Mouse (Mus musculus) midbrain, postnatal 0 days (tissue): Measurements from ENCODE around the gene Ttc21a. TPM values are rescaled to one million over a fixed set of nuclear protein-coding genes. Genes with fewer than 3 reads are reported as not detected.

Source experiments
- ATAC-seq: fragments of 200-750 bp; cut with Nextera tagmentation; 2 replicates; pipeline ENCODE4 v1.8.0; 2017; ENCODE audit warnings: moderate number of reproducible peaks, mild to moderate bottlenecking, moderate TSS enrichment, moderate library complexity; ENCODE audit not compliant: low FRiP score
- DNase-seq: peaks from one replicate; pipeline ENCODE4 v3.0.0-alpha.2; 2015; ENCODE audit warnings: low spot score
- H3K27ac ChIP-seq: fragments of 300-500 bp; sonication (generic); 2 replicates; pipeline ENCODE4 v1.5.1; 2014; ENCODE audit warnings: low read depth, mild to moderate bottlenecking, low read length, mixed read lengths
- H3K27me3 ChIP-seq: fragments of 300-500 bp; sonication (generic); 2 replicates; pipeline ENCODE4 v1.6.1; 2014; ENCODE audit warnings: low read length, control low read depth, mixed read lengths; ENCODE audit not compliant: insufficient read depth
- H3K36me3 ChIP-seq: fragments of 300-500 bp; sonication (generic); 2 replicates; pipeline ENCODE4 v1.6.1; 2014; ENCODE audit warnings: low read length, control low read depth, mixed read lengths; ENCODE audit not compliant: insufficient read depth
- H3K4me1 ChIP-seq: fragments of 300-500 bp; sonication (generic); 2 replicates; pipeline ENCODE4 v1.6.1; 2014; ENCODE audit warnings: mild to moderate bottlenecking, control low read depth, antibody characterized with exemption, low read length, mixed read lengths; ENCODE audit not compliant: insufficient read depth
- H3K4me2 ChIP-seq: fragments of 300-500 bp; sonication (generic); 2 replicates; pipeline ENCODE4 v1.6.1; 2014; ENCODE audit warnings: low read depth, mild to moderate bottlenecking, low read length, mixed read lengths; ENCODE audit not compliant: poor library complexity, severe bottlenecking
- H3K4me3 ChIP-seq: fragments of 300-500 bp; sonication (generic); 2 replicates; pipeline ENCODE4 v1.5.1; 2014; ENCODE audit warnings: low read depth, mild to moderate bottlenecking, low read length, moderate library complexity
- H3K9ac ChIP-seq: fragments of 300-500 bp; sonication (generic); replicated peaks from 2 replicates; pipeline ENCODE4 v1.6.1; 2014; ENCODE audit warnings: mild to moderate bottlenecking, low read length, moderate library complexity, mixed read lengths; ENCODE audit not compliant: poor library complexity, severe bottlenecking
- H3K9me3 ChIP-seq: fragments of 300-500 bp; sonication (generic); 2 replicates; pipeline ENCODE4 v1.6.1; 2016; ENCODE audit warnings: low read length, control low read depth
- CTCF ChIP-seq: IDR thresholded peaks from 2 replicates; pipeline ENCODE4 v1.5.1; 2016; ENCODE audit warnings: antibody characterized with exemption, mild to moderate bottlenecking
- WGBS: fragments of 180-500 bp; shearing (Covaris S2); extraction: QIAGEN DNeasy Blood & Tissue Kit; methylation state at CpG from one replicate; pipeline ENCODE4 v1.1.7; 2014; 5-methylcytosine and 5-hydroxymethylcytosine counted together
- polyA plus RNA-seq: library from polyadenylated mRNA; unstranded; fragments of >200 nt; fragmentation: Nextera tagmentation; extraction: Ambion mirVana; gene quantifications from 2 replicates; pipeline ENCODE4 v1.2.1, GENCODE M21; 2015
- total RNA-seq: library from RNA; depleted of rRNA; stranded (reverse); fragments of >200 nt; gene quantifications from 2 replicates; pipeline ENCODE4 v1.2.3, GENCODE M21; 2014

Ttc21a gene
- total and polyA plus RNA-seq, 2 experiments from 2014 or later = 1.4 to 4.6 TPM

DNA sequence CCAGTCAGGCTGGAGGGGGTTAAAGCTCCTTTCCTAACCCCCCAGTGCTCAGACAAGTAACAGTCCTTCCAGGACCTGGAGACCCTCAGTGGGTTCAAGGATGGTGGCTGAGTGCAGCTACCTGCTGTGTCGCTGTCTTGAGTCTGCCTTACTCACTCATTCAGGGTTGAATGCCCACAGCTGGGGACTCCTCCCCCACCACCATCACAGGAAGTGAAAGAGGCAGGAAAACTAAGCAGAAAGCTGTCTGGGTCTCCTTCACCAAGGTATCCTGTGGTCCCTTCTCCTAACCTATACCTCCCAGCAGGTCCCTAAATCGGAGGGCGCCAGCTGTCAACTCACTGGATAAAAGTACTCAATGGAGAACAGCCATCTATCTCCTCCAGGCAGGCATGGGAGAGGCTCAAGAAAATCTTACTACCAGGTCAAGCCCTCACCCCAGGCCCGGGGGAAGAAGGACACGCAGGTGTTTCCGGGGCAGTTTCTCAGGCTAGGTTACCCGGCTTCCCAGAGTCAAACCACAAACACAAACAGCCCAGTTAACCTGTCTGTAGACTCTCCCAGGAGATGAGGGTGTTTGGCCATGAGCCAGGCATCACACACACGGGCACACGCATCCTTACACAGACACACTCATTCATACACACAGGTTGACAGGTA is 40.9 kb downstream of the Ttc21a start:
- no peak for TF ChIP-seq CTCF
- DNase-seq (no peak), ATAC-seq (no peak)
- H3K36me3 ChIP-seq = peaks cover under 1% of the 10 kb centered on the region; the same call in 1 of the 2 replicates
- H3K27ac ChIP-seq = no peak overlapping the region
- peaks cover 5% of the 10 kb centered on the region for H3K27me3 ChIP-seq
- H3K4me2 ChIP-seq = no peak overlapping the region
- WGBS = 61% methylated on average over 9 of the region's 9 CpGs
- H3K9me3 ChIP-seq = no peaks in the 10 kb centered on the region
- no peak overlapping the region for H3K9ac ChIP-seq
- H3K4me1 ChIP-seq = peaks cover 16% of the 10 kb centered on the region; the same call in 1 of the 2 replicates
- no peak overlapping the region for H3K4me3 ChIP-seq

DNA sequence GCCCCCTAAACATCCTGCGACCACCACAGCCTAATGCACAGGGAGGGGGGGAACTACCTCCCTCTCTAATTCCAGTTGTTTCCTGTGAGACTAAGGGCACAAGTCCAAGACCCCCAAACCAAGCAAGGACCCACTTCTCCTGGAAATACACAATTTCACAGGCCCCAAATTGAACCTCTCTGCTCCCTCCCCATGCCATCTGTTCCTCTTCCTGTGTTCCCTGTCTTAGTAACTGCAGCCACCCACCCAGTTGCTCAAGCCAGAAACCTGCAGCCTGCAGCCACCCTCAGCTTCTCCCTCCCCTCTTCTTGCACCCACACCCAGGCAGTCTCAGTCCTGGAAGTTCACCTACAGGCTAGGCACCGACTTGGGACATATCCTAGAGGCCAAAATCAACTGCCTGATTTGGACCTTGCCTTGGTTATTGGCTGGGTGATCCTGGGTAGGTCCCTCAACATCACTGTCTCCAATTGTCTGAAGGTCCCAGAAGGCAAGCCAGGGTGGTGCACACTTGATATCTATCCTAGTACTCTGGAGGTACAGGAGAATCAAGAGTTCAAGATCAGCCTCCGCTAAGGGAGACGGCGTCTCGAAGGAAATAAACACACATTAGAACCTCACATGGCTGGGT is 41.5 kb downstream of the Ttc21a start:
- H3K27me3 ChIP-seq = peaks cover 7% of the 10 kb centered on the region
- no peak overlapping the region for H3K4me2 ChIP-seq
- WGBS = 88% methylated on average over 6 of the region's 6 CpGs
- peaks cover 16% of the 10 kb centered on the region; the same call in 1 of the 2 replicates for H3K4me1 ChIP-seq
- H3K4me3 ChIP-seq = no peak overlapping the region
- no peak for ATAC-seq
- no peak for DNase-seq
- H3K9ac ChIP-seq = no peak overlapping the region
- no peaks in the 10 kb centered on the region for H3K9me3 ChIP-seq
- no peaks in the 10 kb centered on the region for H3K36me3 ChIP-seq
- no peak for TF ChIP-seq CTCF
- H3K27ac ChIP-seq = no peak overlapping the region

DNA sequence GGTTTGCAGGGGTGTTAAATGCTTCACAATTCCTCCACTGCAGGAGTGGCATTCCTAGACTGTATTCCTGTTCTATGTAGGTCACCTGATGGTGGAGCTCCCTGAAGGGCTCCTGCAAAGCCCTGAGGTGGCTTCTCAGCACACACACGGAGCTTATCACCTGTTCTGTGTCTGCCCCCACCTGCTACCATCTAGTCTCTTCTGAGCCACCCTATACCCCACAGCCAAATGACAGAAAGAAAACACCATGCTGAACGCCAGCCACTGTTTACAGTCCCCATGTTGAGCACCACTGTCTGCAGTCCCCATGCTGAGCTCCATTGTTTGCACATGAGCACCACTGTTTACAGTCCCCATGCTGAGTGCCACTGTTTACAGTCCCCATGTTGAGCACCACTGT is 42.3 kb downstream of the Ttc21a start:
- Histone ChIP-seq H3K9me3 (no peaks in the 10 kb centered on the region), H3K36me3 (no peaks in the 10 kb centered on the region), H3K27me3 (peaks cover 7% of the 10 kb centered on the region), H3K9ac (no peak overlapping the region), H3K4me1 (peaks cover 16% of the 10 kb centered on the region; the same call in 1 of the 2 replicates), H3K27ac (no peak overlapping the region), H3K4me2 (no peak overlapping the region), H3K4me3 (no peak overlapping the region)
- TF ChIP-seq CTCF = no peak
- WGBS = 38% methylated on average over 2 of the region's 2 CpGs
- DNase-seq (no peak), ATAC-seq (no peak)

DNA sequence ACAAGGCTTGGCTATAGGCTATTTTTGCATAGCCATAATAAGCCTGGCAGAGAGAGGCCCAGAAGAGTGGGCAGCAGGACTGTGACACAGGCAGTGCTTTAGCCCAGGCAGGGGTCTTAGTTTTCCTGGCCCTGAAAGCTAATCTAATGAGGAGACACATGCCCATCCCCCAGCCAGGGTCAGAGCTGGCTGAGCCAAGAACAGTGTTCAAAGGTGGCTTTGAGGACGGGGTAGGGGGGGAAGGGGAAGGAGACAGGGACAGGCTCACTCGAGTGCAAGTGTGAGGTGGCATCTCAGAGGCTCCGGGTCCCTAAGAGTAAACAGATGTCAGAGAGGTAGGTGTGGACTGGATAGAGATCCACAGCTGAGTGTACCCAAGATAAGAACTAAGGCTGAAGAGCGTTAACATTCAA is 43.4 kb downstream of the Ttc21a start:
- H3K27me3 ChIP-seq = peaks cover 7% of the 10 kb centered on the region
- no peak for ATAC-seq
- no peak for DNase-seq
- 9% methylated on average over 4 of the region's 4 CpGs for WGBS
- no peaks in the 10 kb centered on the region for H3K9me3 ChIP-seq
- peak overlapping the region; percentile 26; the same call in 1 of the 2 replicates for H3K4me2 ChIP-seq
- H3K27ac ChIP-seq = peak overlapping the region; percentile 48
- no peak overlapping the region for H3K9ac ChIP-seq
- H3K4me3 ChIP-seq = no peak overlapping the region
- no peaks in the 10 kb centered on the region for H3K36me3 ChIP-seq
- peaks cover 16% of the 10 kb centered on the region; the same call in 1 of the 2 replicates for H3K4me1 ChIP-seq
- no peak for TF ChIP-seq CTCF

DNA sequence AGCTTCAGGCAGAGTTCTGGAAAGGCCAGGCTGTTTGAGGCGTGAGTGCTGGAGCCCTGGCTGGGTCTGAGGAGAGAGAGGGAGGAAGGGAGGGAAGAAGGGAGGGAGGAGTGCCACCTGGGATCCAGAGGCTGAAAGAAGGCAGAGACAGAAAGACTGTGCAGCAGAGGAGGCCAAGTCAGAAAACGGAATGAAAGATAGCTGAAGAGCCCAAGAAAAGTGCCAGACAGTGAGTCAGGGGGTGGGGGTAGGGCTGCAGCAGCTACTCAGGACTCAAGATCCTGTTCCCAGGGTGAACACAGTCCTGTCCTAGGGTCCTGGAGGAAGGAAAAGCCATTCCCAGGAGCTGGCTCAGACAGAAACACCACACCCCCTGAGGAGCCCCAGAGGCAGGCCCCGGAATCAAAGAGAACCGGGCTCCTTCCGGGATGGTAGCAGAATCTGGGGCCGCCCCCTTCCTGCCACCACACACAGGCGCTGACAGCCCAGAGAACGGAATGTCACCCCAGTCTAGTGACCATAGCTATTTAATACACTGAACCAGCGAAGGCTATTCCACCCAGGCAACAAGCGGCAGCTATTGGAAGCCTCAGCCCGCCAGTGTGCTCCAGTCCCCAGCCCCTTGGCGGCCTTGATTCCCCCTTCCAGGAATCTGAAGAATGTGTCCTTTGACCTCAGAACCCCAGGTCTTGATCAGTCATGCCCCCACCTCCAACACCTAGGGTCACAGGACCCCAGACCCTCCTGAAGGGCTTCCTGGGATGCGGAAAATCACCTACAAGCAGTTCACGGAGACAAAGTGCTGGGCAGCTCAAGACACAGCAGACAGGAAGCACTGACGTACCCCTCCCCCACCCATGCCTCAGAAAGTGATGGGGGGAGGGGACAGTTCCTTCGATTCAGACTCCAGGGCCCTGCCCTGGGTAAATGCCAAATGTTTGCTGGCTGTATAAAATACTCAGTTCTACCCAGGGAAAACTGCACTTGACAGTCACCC is 44.1 kb downstream of the Ttc21a start:
- WGBS = 5% methylated on average over 16 of the region's 16 CpGs
- Histone ChIP-seq H3K27ac (peak overlapping the region; percentile 48), H3K9me3 (no peaks in the 10 kb centered on the region), H3K4me1 (peaks cover 16% of the 10 kb centered on the region; the same call in 1 of the 2 replicates), H3K36me3 (no peaks in the 10 kb centered on the region), H3K4me2 (peak overlapping the region; percentile 26), H3K27me3 (peaks cover 7% of the 10 kb centered on the region), H3K9ac (no peak overlapping the region), H3K4me3 (peak overlapping the region; percentile 66; the same call in 1 of the 2 replicates)
- ATAC-seq = peak; percentile 35; the same call in 1 of the 2 replicates
- TF ChIP-seq CTCF = no peak
- peak; percentile 67 for DNase-seq
